Mouse (Mus musculus) megakaryocyte, adult 5-6 weeks (primary cell): Measurements from ENCODE around the gene Kif3a. TPM values are rescaled to one million over a fixed set of nuclear protein-coding genes. Genes with fewer than 3 reads are reported as not detected.
A peak's percentile ranks its signal among the peaks of the same experiment; 100 is the strongest.

Experiments used
- ATAC-seq: 2 replicates; pipeline ENCODE4 v1.8.0; 2016; ENCODE audit warnings: mild to moderate bottlenecking, inconsistent platforms; ENCODE audit not compliant: poor library complexity, severe bottlenecking
- total RNA-seq, 2 experiments: library from RNA; stranded (forward) in 1 of 2; stranded (reverse) in 1 of 2; fragments of 153-499, 151-499 nt in 1 of 2; fragments of 221-1000, 200-1000 nt in 1 of 2; gene quantifications; 2 replicates each; pipeline versions ENCODE4 v1.2.3 to v1.2.4; 2015 to 2017

Kif3a gene
- total RNA-seq (2015) = 2.5 and 4.1 TPM in 2 replicates
- total RNA-seq (2017) = 3.3 and 5.0 TPM in 2 replicates

GRCm38 (mm10) chr11:53567224-53568014 lies at the start of gene Kif3a:
Gene Kif3a, plus strand, starts transcription at chr11:53567379.
- peak; percentile 97 for ATAC-seq

DNA sequence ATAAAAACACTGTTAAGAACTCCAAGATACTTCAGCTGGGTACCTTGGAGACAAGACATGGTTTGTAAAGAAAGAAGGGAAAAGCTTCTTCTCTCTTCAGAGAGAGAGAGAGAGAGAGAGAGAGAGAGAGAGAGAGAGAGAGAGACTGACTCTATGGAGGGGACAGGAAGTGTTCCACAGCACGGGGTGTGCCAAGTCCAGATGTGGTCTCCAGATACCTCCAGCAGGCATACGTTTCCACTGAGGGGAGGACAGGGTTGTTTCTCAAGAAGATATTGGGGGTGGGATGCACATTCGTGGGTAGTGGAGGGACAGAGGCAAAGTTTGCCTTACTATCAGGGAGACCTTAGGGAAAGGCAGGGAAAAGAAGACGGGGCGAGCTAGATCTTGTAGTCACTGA lies 48.4 kb upstream of the Kif3a start:
- no peak for ATAC-seq

DNA sequence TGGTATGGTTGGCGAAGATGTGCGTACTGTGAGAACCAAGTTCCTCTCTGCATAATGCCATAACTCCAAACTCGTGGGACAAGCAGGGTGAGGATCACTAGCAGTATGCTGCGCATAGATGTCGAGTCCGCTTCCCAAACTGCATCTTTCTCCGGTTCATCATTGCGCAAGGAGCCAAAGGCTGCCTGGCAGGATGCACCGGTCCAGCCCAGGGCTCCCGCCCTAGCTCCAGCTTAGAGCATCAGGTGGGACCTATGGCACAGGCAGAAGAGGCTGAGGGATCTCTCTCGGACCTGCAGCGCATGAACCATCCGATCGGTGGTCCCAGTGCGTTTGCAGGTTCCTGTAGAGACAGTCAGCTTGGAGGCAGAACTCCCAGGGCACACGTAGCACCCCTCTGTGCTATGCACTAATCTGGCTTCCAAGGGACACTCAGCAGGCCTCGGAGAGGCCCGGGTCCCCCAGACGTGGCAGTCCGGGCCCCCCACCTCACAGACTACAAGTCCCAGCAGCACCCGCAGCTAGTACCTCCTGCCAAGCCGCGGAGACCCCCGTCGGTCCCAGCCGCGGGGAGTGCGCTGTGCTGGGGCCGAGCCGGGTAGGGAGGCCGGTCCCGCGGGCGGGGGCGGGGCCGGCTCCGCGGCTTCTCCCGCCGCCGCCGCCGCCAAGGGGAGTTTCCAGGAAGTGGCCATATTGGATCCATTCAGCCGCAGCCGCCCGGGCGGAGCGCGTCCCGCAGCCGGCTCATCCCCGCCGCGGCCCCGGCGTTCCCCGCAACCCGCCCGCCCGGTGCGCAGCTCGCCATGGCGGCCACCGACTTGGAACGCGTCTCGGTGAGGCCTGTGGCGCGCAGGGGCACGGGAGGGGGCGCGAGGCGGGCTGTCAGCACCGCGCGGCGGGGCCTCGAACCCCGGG lies 47.7 kb upstream of the Kif3a start, which contains the start of gene Sept8:
Gene Sept8 (plus strand): TSS at position 51 of the 915 bp plus-strand sequence.
- peak; percentile 60 for ATAC-seq

DNA sequence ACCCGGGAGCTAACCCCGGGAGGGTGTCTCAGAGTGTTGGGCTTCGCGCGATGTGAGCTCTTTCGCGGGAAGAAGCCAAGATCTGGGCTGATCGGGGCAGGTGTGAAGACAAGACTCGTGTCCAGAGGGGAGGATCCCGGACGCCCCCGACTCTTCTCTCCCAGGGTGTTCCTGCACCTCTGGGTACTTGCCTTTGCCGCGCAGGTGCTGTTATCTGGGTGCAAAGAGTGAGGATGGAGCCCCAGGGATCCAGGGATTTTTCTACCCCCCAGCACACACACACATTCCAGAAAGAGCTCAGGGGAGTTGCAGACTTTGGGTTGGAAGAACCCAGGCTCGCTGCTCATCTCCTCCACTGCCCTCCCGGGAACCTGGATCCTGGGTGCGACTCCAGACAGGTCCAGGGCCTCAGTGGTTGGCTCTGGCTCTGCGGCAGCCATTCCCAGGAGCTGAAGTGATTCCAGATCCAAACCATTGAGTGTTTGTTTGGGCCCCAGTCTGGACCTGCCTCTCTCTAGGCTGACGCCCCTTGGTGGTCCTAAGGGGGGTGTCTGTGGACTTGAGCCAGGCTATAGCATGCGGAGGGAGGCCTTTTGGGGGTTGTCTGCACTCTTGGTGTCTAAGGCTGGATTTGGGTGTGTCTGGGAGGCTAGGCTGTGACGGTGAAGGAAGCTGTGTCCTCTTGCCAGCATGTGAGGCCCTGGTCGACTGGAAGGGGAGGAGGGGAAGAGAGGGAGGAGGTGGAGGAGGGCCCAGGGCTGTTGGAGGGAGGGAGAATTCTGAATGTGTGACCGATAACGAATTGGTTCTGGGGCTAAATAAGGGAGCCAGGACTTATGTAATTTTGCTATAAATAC lies 46.8 kb upstream of the Kif3a start:
- peak; percentile 45 for ATAC-seq

DNA sequence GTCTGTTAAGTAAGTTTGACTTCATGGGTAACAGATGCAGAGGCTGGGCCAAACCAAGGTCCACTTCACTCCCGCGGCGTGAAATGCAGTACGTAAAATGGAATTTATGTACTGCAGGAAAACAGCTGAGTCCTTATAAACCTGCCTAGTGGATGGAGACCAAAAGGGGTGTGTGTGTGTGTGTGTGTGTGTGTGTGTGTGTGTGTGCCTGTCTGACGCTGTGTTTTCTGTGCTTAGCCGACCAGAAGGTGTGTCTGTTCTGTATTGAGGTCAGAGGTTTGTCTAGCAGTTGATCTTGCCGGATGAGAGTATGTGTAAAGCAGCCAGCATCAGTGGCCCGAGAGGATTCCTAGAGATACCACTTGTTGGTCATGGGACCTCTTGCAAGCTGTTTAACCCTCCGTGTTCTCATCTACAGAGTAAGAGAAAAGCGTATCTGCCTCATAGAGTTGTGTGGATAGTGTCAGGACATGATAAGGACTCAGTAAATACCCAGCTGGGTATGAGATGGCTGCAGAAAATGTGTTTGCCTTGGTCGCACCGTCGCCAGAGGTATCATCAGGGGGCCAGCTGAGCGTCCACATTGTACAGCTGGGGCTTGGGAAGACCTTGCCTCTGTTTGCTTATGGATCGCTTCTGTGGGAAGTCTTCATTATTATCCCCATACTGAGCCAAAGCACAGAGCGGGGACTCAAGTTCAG lies 45.9 kb upstream of the Kif3a start:
- ATAC-seq = no peak

DNA sequence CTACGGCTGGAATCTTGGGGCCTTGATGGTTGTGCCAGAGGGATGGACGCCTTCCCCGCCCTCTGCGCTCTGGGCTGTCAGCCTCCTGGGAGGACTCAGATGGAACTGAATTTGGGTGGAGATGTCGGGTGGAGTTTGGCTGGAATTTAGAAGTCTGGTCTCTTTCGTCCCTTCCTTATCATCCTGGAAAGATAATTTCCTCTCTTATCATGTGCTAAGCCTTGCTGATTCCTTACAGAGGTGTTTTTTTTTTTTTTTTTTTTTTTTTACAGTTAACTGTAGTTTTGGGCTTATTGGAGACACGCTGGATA lies 45.4 kb upstream of the Kif3a start:
- ATAC-seq = no peak

GRCm38 (mm10) chr11:53522362-53522761 lies 44.8 kb upstream of the Kif3a start:
- no peak for ATAC-seq

GRCm38 (mm10) chr11:53522930-53523329 lies 44.2 kb upstream of the Kif3a start:
- no peak for ATAC-seq

GRCm38 (mm10) chr11:53523545-53524405 lies 43.4 kb upstream of the Kif3a start:
- ATAC-seq = no peak

GRCm38 (mm10) chr11:53524905-53525304 lies 42.3 kb upstream of the Kif3a start:
- ATAC-seq = no peak

DNA sequence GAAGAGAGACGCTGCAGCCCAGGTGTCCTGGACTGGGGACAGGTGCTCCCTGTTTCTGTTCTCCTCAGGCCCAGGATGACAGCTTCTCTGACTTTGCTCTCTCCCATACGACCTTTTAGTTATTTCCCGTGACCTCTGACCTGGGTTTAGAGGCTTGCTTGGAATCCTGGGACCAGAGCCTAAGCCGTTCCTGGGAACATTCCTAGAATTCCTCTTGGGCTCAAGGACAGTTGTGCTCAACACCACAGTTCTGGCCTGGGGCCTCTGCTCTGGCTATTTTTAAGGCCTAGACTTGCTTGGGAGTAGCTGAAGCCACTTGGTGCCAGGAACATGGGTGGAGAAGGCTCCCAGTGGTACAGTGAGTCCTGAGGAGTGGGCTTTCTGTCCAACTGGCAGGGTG lies 41.7 kb upstream of the Kif3a start:
- ATAC-seq = no peak

GRCm38 (mm10) chr11:53528397-53529252 lies 38.6 kb upstream of the Kif3a start:
- peak; percentile 49; the same call in 1 of the 2 replicates for ATAC-seq

DNA sequence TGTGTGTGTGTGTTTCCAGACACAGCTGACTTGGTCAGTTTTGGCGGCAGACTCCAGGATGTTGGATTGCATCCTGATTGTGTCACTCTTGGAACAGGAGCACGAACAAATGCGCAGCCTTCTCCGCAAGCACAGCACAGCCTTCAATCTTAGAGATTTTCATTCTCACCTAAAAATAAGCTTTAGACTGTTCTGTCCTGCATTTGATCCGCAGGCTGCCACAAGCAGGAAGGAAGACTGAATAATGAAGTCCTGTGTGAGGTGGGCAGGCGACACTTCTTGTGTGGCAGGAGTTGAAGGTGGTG lies 38.0 kb upstream of the Kif3a start:
- no peak for ATAC-seq

- ATAC-seq = no peak
Observed at GRCm38 (mm10) chr11:53530001-53530400, 37.2 kb upstream of the Kif3a start.

- no peak for ATAC-seq
Observed at GRCm38 (mm10) chr11:53531578-53532230, 35.5 kb upstream of the Kif3a start.

GRCm38 (mm10) chr11:53532231-53532620 lies 35.0 kb upstream of the Kif3a start:
- peak; percentile 30; the same call in 1 of the 2 replicates for ATAC-seq

GRCm38 (mm10) chr11:53539002-53539491 lies 28.1 kb upstream of the Kif3a start:
- no peak for ATAC-seq

DNA sequence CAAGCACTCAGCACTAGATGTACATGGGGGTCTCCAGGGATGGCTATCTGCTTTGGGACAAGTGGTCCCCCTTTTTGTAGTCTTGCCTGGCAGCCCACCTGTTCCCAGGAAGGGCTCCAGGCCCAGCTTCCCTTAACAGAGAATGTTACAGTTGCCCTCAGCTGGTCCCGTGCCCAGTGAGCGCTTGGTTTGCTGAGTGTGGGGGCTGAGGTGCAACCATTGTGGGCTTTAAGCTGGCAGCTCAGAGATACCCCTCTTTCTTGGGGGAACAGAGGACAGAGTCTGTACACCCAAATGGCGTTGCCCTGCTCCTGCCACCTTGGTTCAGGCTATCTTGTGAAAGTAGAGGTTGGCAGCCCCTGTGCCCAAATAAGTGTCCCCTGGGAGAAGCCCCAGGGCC lies 26.8 kb upstream of the Kif3a start:
- ATAC-seq = no peak
